In genomic region chr2:68479823-68480222, GRCm38 (mm10) we compare ENCODE assay signal across 24 mouse cellular contexts. TPM values are rescaled to one million over a fixed set of nuclear protein-coding genes. Genes with fewer than 3 reads are reported as not detected.
A peak's percentile ranks its signal among the peaks of the same experiment; 100 is the strongest.
DNase-seq lines count a peak whose midpoint lies in the region; ATAC-seq and TF ChIP-seq lines count a peak whose summit lies in the region.
"Had no signal": no experiment of that assay in that cellular context is flagged by ENCODE, and none has a peak within 500 bp of the region (broad histone marks: within the 10 kb centered on the region; RNA-seq: fewer than 3 reads in every experiment).

No protein-coding gene starts in this region.

- H3K4me1 ChIP-seq in forebrain, embryonic 16.5 days (replicated peaks; ENCODE audit: control insufficient read depth, insufficient read depth, low read length), result 0 out of 2 replicates have a peak, but pooled peaks cover 4% of the 10 kb centered on the region
- H3K4me1 ChIP-seq in forebrain, postnatal 0 days (ENCODE audit: insufficient read depth), result no peaks in the 10 kb centered on the region
- H3K4me1 ChIP-seq in cerebellum, adult 2 months (ENCODE audit: control insufficient read depth, insufficient read depth, low read length), result peaks cover 3% of the 10 kb centered on the region; the same call in 1 of the 2 replicates
- H3K4me1 ChIP-seq: forebrain, embryonic 12.5 days; hindbrain, embryonic 10.5 days; kidney, embryonic 15.5 days; limb, embryonic 13.5 days; lung, embryonic 15.5 days; midbrain, embryonic 10.5 days; neural tube, embryonic 12.5 days had no signal

- no peaks in the 10 kb centered on the region for H3K36me3 ChIP-seq in forebrain, embryonic 16.5 days (ENCODE audit: control insufficient read depth, insufficient read depth)
- no peaks in the 10 kb centered on the region for H3K36me3 ChIP-seq in forebrain, postnatal 0 days (ENCODE audit: insufficient read depth)
- H3K36me3 ChIP-seq: embryonic facial prominence, embryonic 10.5 days; forebrain, embryonic 12.5 days; G1E; hindbrain, embryonic 10.5 days; kidney, embryonic 15.5 days; limb, embryonic 13.5 days; lung, embryonic 15.5 days; midbrain, embryonic 10.5 days; neural tube, embryonic 12.5 days had no signal

- H3K4me3 ChIP-seq in forebrain, embryonic 16.5 days (replicated peaks; ENCODE audit: low read length), result no peak overlapping the region
- H3K4me3 ChIP-seq in forebrain, postnatal 0 days (ENCODE audit: low read depth, low read length), result no peak overlapping the region
- H3K4me3 ChIP-seq in cerebellum, adult 2 months (replicated peaks; ENCODE audit: insufficient read depth, low read depth, low read length), result no peak overlapping the region
- H3K4me3 ChIP-seq: embryonic facial prominence, embryonic 10.5 days; forebrain, embryonic 12.5 days; hindbrain, embryonic 10.5 days; kidney, embryonic 15.5 days; limb, embryonic 13.5 days; lung, embryonic 15.5 days; midbrain, embryonic 10.5 days; neural tube, embryonic 12.5 days had no signal

- no peaks in the 10 kb centered on the region for H3K9me3 ChIP-seq in forebrain, embryonic 16.5 days (ENCODE audit: control insufficient read depth, low read length)
- no peaks in the 10 kb centered on the region for H3K9me3 ChIP-seq in forebrain, postnatal 0 days (ENCODE audit: low read length)
- H3K9me3 ChIP-seq: embryonic facial prominence, embryonic 10.5 days; forebrain, embryonic 12.5 days; hindbrain, embryonic 10.5 days; kidney, embryonic 15.5 days; limb, embryonic 13.5 days; lung, embryonic 15.5 days; midbrain, embryonic 10.5 days; neural tube, embryonic 12.5 days had no signal

- DNase-seq in forebrain, postnatal 0 days, result no peak
- peak; percentile 66 for DNase-seq in left cerebral cortex, postnatal 4 days
- DNase-seq in left cerebral cortex, adult 18-20 months (ENCODE audit: low spot score in 2 of 2), result no peak
- peak; percentile 88 to 92 for DNase-seq in cerebellum, adult 2 months
- DNase-seq in cerebellum, postnatal 36 days, result peak; percentile 83 to 85
- no peak for DNase-seq in right cerebral cortex, adult 18-20 months
- no peak for DNase-seq in thymus, postnatal 14 days
- DNase-seq: adrenal gland, postnatal 10 days; kidney, postnatal 4 days; right cerebral cortex, postnatal 14 days; thymus, adult 2 months had no signal

- intact Hi-C loops in left cerebral cortex, postnatal 4 days (cut with DNase I), result no loop called here

- no peak for TF ChIP-seq CTCF in forebrain, postnatal 0 days (IDR thresholded peaks at IDR 0.05; ENCODE audit: low read depth)
- no peak for TF ChIP-seq CTCF in cerebellum, adult 2 months (IDR thresholded peaks at IDR 0.05; ENCODE audit: borderline replicate concordance, insufficient read depth, low read depth, low read length)

- ATAC-seq in forebrain, embryonic 16.5 days, result peak; percentile 78
- ATAC-seq in forebrain, postnatal 0 days, result no peak
- ATAC-seq: activated CD4-positive, CD25-positive, alpha-beta regulatory T cell, adult 4 months had no signal

- H3K4me2 ChIP-seq in forebrain, embryonic 16.5 days (ENCODE audit: low read length), result no peak overlapping the region
- no peak overlapping the region for H3K4me2 ChIP-seq in forebrain, postnatal 0 days (ENCODE audit: low read depth)
- H3K4me2 ChIP-seq: forebrain, embryonic 12.5 days; kidney, embryonic 15.5 days; limb, embryonic 13.5 days; lung, embryonic 15.5 days; neural tube, embryonic 12.5 days had no signal

- TF ChIP-seq POLR2A in cerebellum, adult 2 months (IDR thresholded peaks at IDR 0.05; ENCODE audit: borderline replicate concordance, insufficient read depth, low read length), result no peak

- H3K27ac ChIP-seq in forebrain, embryonic 16.5 days (ENCODE audit: low read length), result no peak overlapping the region
- no peak overlapping the region for H3K27ac ChIP-seq in forebrain, postnatal 0 days (ENCODE audit: low read depth, low read length)
- no peak overlapping the region for H3K27ac ChIP-seq in cerebellum, adult 2 months (ENCODE audit: insufficient read depth, low read length)
- H3K27ac ChIP-seq: embryonic facial prominence, embryonic 10.5 days; forebrain, embryonic 12.5 days; hindbrain, embryonic 10.5 days; kidney, embryonic 15.5 days; limb, embryonic 13.5 days; liver, embryonic 14.5 days; lung, embryonic 15.5 days; macrophage; midbrain, embryonic 10.5 days; neural tube, embryonic 12.5 days had no signal

- 68% methylated on average over 10 of the region's 10 CpGs for WGBS in forebrain, embryonic 16.5 days
- WGBS in forebrain, postnatal 0 days, result 67% methylated on average over 10 of the region's 10 CpGs
- 8% methylated on average over 10 of the region's 10 CpGs for WGBS in cerebellum, adult 2 months

- no peak overlapping the region for H3K9ac ChIP-seq in forebrain, embryonic 16.5 days (replicated peaks; ENCODE audit: low read depth, low read length)
- H3K9ac ChIP-seq in forebrain, postnatal 0 days, result no peak overlapping the region
- H3K9ac ChIP-seq: forebrain, embryonic 12.5 days; kidney, embryonic 15.5 days; limb, embryonic 13.5 days; liver, embryonic 14.5 days; lung, embryonic 15.5 days; neural tube, embryonic 12.5 days had no signal

- H3K27me3 ChIP-seq in forebrain, embryonic 16.5 days (replicated peaks; ENCODE audit: control insufficient read depth, insufficient read depth, low read length), result no peaks in the 10 kb centered on the region
- no peaks in the 10 kb centered on the region for H3K27me3 ChIP-seq in forebrain, postnatal 0 days (ENCODE audit: insufficient read depth, low read length)
- H3K27me3 ChIP-seq in cerebellum, adult 2 months (ENCODE audit: control insufficient read depth, insufficient read depth, low read length), result no peaks in the 10 kb centered on the region
- H3K27me3 ChIP-seq: limb, embryonic 13.5 days; lung, embryonic 15.5 days; neural tube, embryonic 12.5 days had no signal

RNA-seq across cellular contexts. Expression of gene Stk39, which starts 7.8 kb away (rescaled TPM):
- polyA plus RNA-seq in forebrain, embryonic 16.5 days (2015; fragmentation: Nextera tagmentation; extraction: Ambion mirVana), result 18.3 and 21.3 TPM in 2 replicates
- 25.5 and 27.9 TPM in 2 replicates for total RNA-seq in forebrain, postnatal 0 days (2014; rRNA removed)
- 15.9 and 23.0 TPM in 2 replicates for polyA plus RNA-seq in forebrain, postnatal 0 days (2015; fragmentation: Nextera tagmentation; extraction: Ambion mirVana)
- total RNA-seq in left cerebral cortex, postnatal 4 days (2021), result 10 to 100 TPM; 48.2 to 53.6 TPM
- 10 to 100 TPM; 92.7 to 94.7 TPM for total RNA-seq in left cerebral cortex, adult 18-20 months (2021)
- polyA plus RNA-seq in cerebellum, adult 2 months (2012; rRNA removed), result 47.9 and 49.8 TPM in 2 replicates
- polyA plus RNA-seq: G1E had no signal

Comparison
In these comparisons a context has a peak if more than half of its experiments do, and no peak if none do; other contexts are left out.
1. DNase-seq: peak in left cerebral cortex, postnatal 4 days (single experiment), cerebellum, adult 2 months (2 of 2) and cerebellum, postnatal 36 days (2 of 2); none in forebrain, postnatal 0 days (single experiment), left cerebral cortex, adult 18-20 months (0 of 2), right cerebral cortex, adult 18-20 months (single experiment) and thymus, postnatal 14 days (single experiment).